Mouse (Mus musculus): Measurements from ENCODE around the gene 4921539E11Rik. TPM values are rescaled to one million over a fixed set of nuclear protein-coding genes. Genes with fewer than 3 reads are reported as not detected.

Gene 4921539E11Rik
- polyA plus RNA-seq, 1 experiment from 2014 or later: not detected

GRCm38 (mm10) chr4:103315861-103316260 is 25.2 kb upstream of the 4921539E11Rik start:
- no peaks in the 10 kb centered on the region for H3K9me3 ChIP-seq (ENCODE audit: control insufficient read depth)
- no peaks in the 10 kb centered on the region for H3K4me1 ChIP-seq (replicated peaks; ENCODE audit: control insufficient read depth, insufficient read depth, low read length)
- H3K27ac ChIP-seq (ENCODE audit: low read depth, low read length): no peak overlapping the region
- H3K27me3 ChIP-seq (replicated peaks; ENCODE audit: control insufficient read depth, insufficient read depth, low read length): no peaks in the 10 kb centered on the region
- no peak for ATAC-seq
- WGBS: 90% methylated on average over 4 of the region's 4 CpGs
- no peak overlapping the region for H3K4me2 ChIP-seq (replicated peaks; ENCODE audit: low read depth)
- no peak for TF ChIP-seq CTCF (IDR thresholded peaks at IDR 0.05; ENCODE audit: low read depth)
- 0 out of 2 replicates have a peak, but pooled peaks cover under 1% of the 10 kb centered on the region for H3K36me3 ChIP-seq (ENCODE audit: control insufficient read depth, insufficient read depth)
- H3K4me3 ChIP-seq (ENCODE audit: low read depth, low read length): no peak overlapping the region
- H3K9ac ChIP-seq (ENCODE audit: low read depth, low read length): no peak overlapping the region

DNA sequence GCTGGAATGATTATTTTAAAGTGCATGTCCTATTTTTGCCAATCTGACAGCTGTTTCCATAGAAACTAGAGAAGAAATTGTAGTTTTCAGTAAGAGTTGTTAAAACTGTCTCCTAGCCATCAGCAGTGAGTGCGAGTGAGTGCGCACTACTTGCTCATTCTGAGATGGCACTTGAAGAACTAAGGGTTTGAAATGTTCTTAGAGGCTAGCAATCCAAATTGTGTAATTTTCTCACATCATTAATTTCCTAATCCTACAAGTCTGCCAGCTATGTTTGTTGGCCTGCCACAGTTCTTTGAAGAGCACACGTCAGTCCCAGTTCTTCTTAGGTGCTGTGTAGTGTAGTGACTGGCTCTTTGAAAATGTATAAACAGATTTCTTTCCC is 23.9 kb upstream of the 4921539E11Rik start:
- TF ChIP-seq CTCF (IDR thresholded peaks at IDR 0.05; ENCODE audit: low read depth): no peak
- Histone ChIP-seq H3K27ac (ENCODE audit: low read depth, low read length) (no peak overlapping the region), H3K9ac (ENCODE audit: low read depth, low read length) (no peak overlapping the region), H3K4me3 (ENCODE audit: low read depth, low read length) (peak overlapping the region; percentile 75), H3K27me3 (replicated peaks; ENCODE audit: control insufficient read depth, insufficient read depth, low read length) (no peaks in the 10 kb centered on the region), H3K9me3 (ENCODE audit: control insufficient read depth) (no peaks in the 10 kb centered on the region), H3K4me2 (replicated peaks; ENCODE audit: low read depth) (peak overlapping the region; percentile 73), H3K36me3 (ENCODE audit: control insufficient read depth, insufficient read depth) (no peaks in the 10 kb centered on the region), H3K4me1 (replicated peaks; ENCODE audit: control insufficient read depth, insufficient read depth, low read length) (no peaks in the 10 kb centered on the region)
- WGBS: 62% methylated on average over 3 of the region's 3 CpGs
- no peak for ATAC-seq

- Histone ChIP-seq H3K4me1 (replicated peaks; ENCODE audit: control insufficient read depth, insufficient read depth, low read length) (no peaks in the 10 kb centered on the region), H3K4me3 (ENCODE audit: low read depth, low read length) (peak within 1 kb of the TSS; percentile 75), H3K4me2 (replicated peaks; ENCODE audit: low read depth) (peak within 1 kb of the TSS; percentile 73), H3K27me3 (replicated peaks; ENCODE audit: control insufficient read depth, insufficient read depth, low read length) (no peaks in the 10 kb centered on the region), H3K9ac (ENCODE audit: low read depth, low read length) (peak within 1 kb of the TSS; percentile 79), H3K36me3 (ENCODE audit: control insufficient read depth, insufficient read depth) (no peaks in the 10 kb centered on the region), H3K9me3 (ENCODE audit: control insufficient read depth) (no peaks in the 10 kb centered on the region), H3K27ac (ENCODE audit: low read depth, low read length) (peak within 1 kb of the TSS; percentile 97)
- ATAC-seq: peak; percentile 100
- under 1% methylated on average over 55 of the region's 61 CpGs for WGBS
- TF ChIP-seq CTCF (IDR thresholded peaks at IDR 0.05; ENCODE audit: low read depth): peak; percentile 97
Observed at GRCm38 (mm10) chr4:103313587-103314525, 23.2 kb upstream of the 4921539E11Rik start, which contains the start of gene Oma1. TSS of gene Oma1 (plus strand) at chr4:103313812.

DNA sequence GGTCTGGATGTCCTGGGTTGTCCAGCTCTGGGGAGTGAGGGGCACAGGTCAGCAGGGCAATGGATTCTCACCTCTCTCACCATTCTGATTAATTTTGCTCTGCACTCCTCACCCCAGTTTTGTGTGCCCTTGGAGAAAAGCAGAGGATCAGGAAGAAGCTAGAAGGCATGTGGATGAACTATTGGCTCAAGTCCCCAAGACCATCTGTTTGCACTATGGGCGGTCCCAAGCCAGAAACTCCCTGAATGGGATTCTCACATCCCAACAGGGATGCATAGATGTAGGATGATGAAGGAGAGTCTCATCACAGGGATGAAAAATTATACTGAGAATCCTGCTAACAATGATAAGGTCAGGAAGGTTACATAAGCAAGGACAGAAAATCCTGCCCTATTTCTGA is 13.2 kb upstream of the 4921539E11Rik start:
- Histone ChIP-seq H3K4me1 (replicated peaks; ENCODE audit: control insufficient read depth, insufficient read depth, low read length) (no peaks in the 10 kb centered on the region), H3K9me3 (ENCODE audit: control insufficient read depth) (no peaks in the 10 kb centered on the region), H3K27me3 (replicated peaks; ENCODE audit: control insufficient read depth, insufficient read depth, low read length) (no peaks in the 10 kb centered on the region), H3K36me3 (ENCODE audit: control insufficient read depth, insufficient read depth) (no peaks in the 10 kb centered on the region), H3K9ac (ENCODE audit: low read depth, low read length) (no peak overlapping the region), H3K27ac (ENCODE audit: low read depth, low read length) (no peak overlapping the region), H3K4me2 (replicated peaks; ENCODE audit: low read depth) (no peak overlapping the region), H3K4me3 (ENCODE audit: low read depth, low read length) (no peak overlapping the region)
- ATAC-seq: no peak
- WGBS: 69% methylated on average over 1 of the region's 1 CpGs
- TF ChIP-seq CTCF (IDR thresholded peaks at IDR 0.05; ENCODE audit: low read depth): no peak

DNA sequence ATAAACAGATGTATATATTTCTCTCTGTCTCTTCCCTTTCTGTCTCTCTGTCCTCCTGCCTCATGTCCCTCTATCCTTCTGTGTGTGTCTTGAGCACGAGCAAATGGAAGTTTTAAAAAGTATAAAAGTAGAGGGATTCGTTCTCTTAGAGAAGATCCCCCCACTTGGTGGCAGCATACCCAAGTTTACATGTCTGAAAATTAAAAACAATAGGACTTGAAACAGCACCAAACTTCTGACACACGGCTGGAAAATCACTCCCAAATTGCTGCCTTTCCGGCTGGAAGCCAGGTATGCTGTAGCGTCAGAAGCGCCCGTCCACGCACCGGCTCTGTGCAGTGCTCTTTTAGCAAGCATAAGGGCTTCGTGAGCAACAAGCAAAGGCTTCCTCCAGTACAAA is 8.7 kb upstream of the 4921539E11Rik start:
- H3K4me1 ChIP-seq (replicated peaks; ENCODE audit: control insufficient read depth, insufficient read depth, low read length): no peaks in the 10 kb centered on the region
- H3K36me3 ChIP-seq (ENCODE audit: control insufficient read depth, insufficient read depth): no peaks in the 10 kb centered on the region
- no peak for ATAC-seq
- no peak overlapping the region for H3K27ac ChIP-seq (ENCODE audit: low read depth, low read length)
- no peaks in the 10 kb centered on the region for H3K9me3 ChIP-seq (ENCODE audit: control insufficient read depth)
- no peak; the same call in 1 of the 2 replicates for TF ChIP-seq CTCF (IDR thresholded peaks at IDR 0.05; ENCODE audit: low read depth)
- H3K4me2 ChIP-seq (replicated peaks; ENCODE audit: low read depth): no peak overlapping the region
- no peaks in the 10 kb centered on the region for H3K27me3 ChIP-seq (replicated peaks; ENCODE audit: control insufficient read depth, insufficient read depth, low read length)
- no peak overlapping the region for H3K9ac ChIP-seq (ENCODE audit: low read depth, low read length)
- WGBS: 64% methylated on average over 10 of the region's 10 CpGs
- H3K4me3 ChIP-seq (ENCODE audit: low read depth, low read length): no peak overlapping the region

- no peaks in the 10 kb centered on the region for H3K4me1 ChIP-seq (replicated peaks; ENCODE audit: control insufficient read depth, insufficient read depth, low read length)
- no peak for ATAC-seq
- H3K9ac ChIP-seq (ENCODE audit: low read depth, low read length): no peak overlapping the region
- no peak overlapping the region for H3K4me3 ChIP-seq (ENCODE audit: low read depth, low read length)
- H3K27ac ChIP-seq (ENCODE audit: low read depth, low read length): no peak overlapping the region
- 88% methylated on average over 7 of the region's 7 CpGs for WGBS
- no peaks in the 10 kb centered on the region for H3K27me3 ChIP-seq (replicated peaks; ENCODE audit: control insufficient read depth, insufficient read depth, low read length)
- H3K4me2 ChIP-seq (replicated peaks; ENCODE audit: low read depth): no peak overlapping the region
- no peaks in the 10 kb centered on the region for H3K36me3 ChIP-seq (ENCODE audit: control insufficient read depth, insufficient read depth)
- H3K9me3 ChIP-seq (ENCODE audit: control insufficient read depth): no peaks in the 10 kb centered on the region
- no peak for TF ChIP-seq CTCF (IDR thresholded peaks at IDR 0.05; ENCODE audit: low read depth)
Observed at GRCm38 (mm10) chr4:103288342-103288741, 2.3 kb downstream of the 4921539E11Rik start.
